Mouse (Mus musculus): ENCODE measurements around the gene Olfr1170.

Olfr1170 gene

GRCm38 (mm10) chr2:88228234-88228633 is at the start of gene Olfr1170:
Gene Olfr1170 (minus strand): TSS chr2:88228334.
- no peak for DNase-seq

- no peak for DNase-seq
These were observed 7.3 kb downstream of the Olfr1170 start for GRCm38 (mm10) chr2:88220784-88221183.

- no peak for DNase-seq
These were observed 46.6 kb downstream of the Olfr1170 start, which contains the start of gene Olfr1168 for GRCm38 (mm10) chr2:88181580-88181979. Gene Olfr1168 (plus strand): TSS chr2:88181880.

All from cerebellum, adult 11-12 months (tissue).